Mouse (Mus musculus) myocyte (in vitro differentiated cells): ENCODE data around the gene Kazn. TPM values are rescaled to one million over a fixed set of nuclear protein-coding genes. Genes with fewer than 3 reads are reported as not detected.

Experiments
- H3K27me3 ChIP-seq: one replicate; pipeline ENCODE4 v1.6.1; 2011; ENCODE audit not compliant: control insufficient read depth, insufficient read depth, insufficient read length
- H3K36me3 ChIP-seq: one replicate; pipeline ENCODE4 v1.6.1; 2011; ENCODE audit not compliant: control insufficient read depth, insufficient read depth
- H3K4me2 ChIP-seq: one replicate; pipeline ENCODE4 v1.6.1; 2011; ENCODE audit warnings: low read depth, control low read depth
- H3K4me3 ChIP-seq: one replicate; pipeline ENCODE4 v1.5.1; 2011; ENCODE audit warnings: mild to moderate bottlenecking, control low read depth, moderate library complexity
- H3K79me2 ChIP-seq: one replicate; pipeline ENCODE4 v1.6.1; 2011; ENCODE audit not compliant: control insufficient read depth, insufficient read depth
- H3ac ChIP-seq: one replicate; pipeline ENCODE4 v1.6.1; 2011; ENCODE audit not compliant: control insufficient read depth, insufficient read length
- CEBPB ChIP-seq: IDR thresholded peaks from 2 replicates; pipeline ENCODE4 v1.6.1; 2011; ENCODE audit warnings: mild to moderate bottlenecking, moderate library complexity; ENCODE audit not compliant: poor library complexity, insufficient read depth, severe bottlenecking
- E2F4 ChIP-seq: IDR thresholded peaks from one replicate; pipeline ENCODE4 v1.6.1; 2011; ENCODE audit warnings: mild to moderate bottlenecking, control low read depth, moderate library complexity; ENCODE audit not compliant: insufficient read depth
- MAX ChIP-seq: IDR thresholded peaks from one replicate; pipeline ENCODE4 v1.6.1; 2011; ENCODE audit warnings: low read depth, mild to moderate bottlenecking, control low read depth
- MYOD1 ChIP-seq, 3 experiments: IDR thresholded peaks; one replicate each; pipeline ENCODE4 v1.6.1; 2011; ENCODE audit warnings: control low read depth in 2 of 3, low read depth in 2 of 3, mild to moderate bottlenecking in 2 of 3, moderate library complexity in 1 of 3; ENCODE audit not compliant: insufficient read length in 2 of 3, control insufficient read depth in 1 of 3
- MYOG ChIP-seq, 3 experiments: IDR thresholded peaks; one replicate each; pipeline ENCODE4 v1.6.1; 2011; ENCODE audit warnings: control low read depth in 2 of 3, low read depth in 2 of 3, mild to moderate bottlenecking in 2 of 3; ENCODE audit not compliant: insufficient read length in 2 of 3, control insufficient read depth in 1 of 3, insufficient read depth in 1 of 3
- POLR2A ChIP-seq: IDR thresholded peaks from one replicate; pipeline ENCODE4 v1.6.1; 2011; ENCODE audit warnings: low read depth, mild to moderate bottlenecking, control low read depth, moderate library complexity; ENCODE audit not compliant: insufficient read length
- POLR2AphosphoS2 ChIP-seq: IDR thresholded peaks from one replicate; pipeline ENCODE4 v1.6.1; 2011; ENCODE audit warnings: low read depth, control low read depth; ENCODE audit not compliant: insufficient read length
- REST ChIP-seq: IDR thresholded peaks from one replicate; pipeline ENCODE4 v1.6.1; 2011; ENCODE audit warnings: mild to moderate bottlenecking, control low read depth, moderate library complexity; ENCODE audit not compliant: insufficient read depth, insufficient read length
- SRF ChIP-seq: IDR thresholded peaks from one replicate; pipeline ENCODE4 v1.6.1; 2011; ENCODE audit warnings: low read depth; ENCODE audit not compliant: control insufficient read depth, insufficient read length
- TCF12 ChIP-seq: IDR thresholded peaks from one replicate; pipeline ENCODE4 v1.6.1; 2011; ENCODE audit warnings: mild to moderate bottlenecking, control low read depth; ENCODE audit not compliant: poor library complexity, insufficient read depth, severe bottlenecking
- TCF3 ChIP-seq: IDR thresholded peaks from one replicate; pipeline ENCODE4 v1.6.1; 2011; ENCODE audit warnings: low read depth, control low read depth; ENCODE audit not compliant: insufficient read length
- USF1 ChIP-seq: IDR thresholded peaks from one replicate; pipeline ENCODE4 v1.6.1; 2011; ENCODE audit warnings: low read depth, mild to moderate bottlenecking, control low read depth, moderate library complexity
- polyA plus RNA-seq: library from polyadenylated mRNA; unstranded; fragments of >200 nt; fragmentation: generic; extraction: Trizol; gene quantifications from one replicate; pipeline ENCODE4 v1.2.1, GENCODE M21; 2012; ENCODE audit warnings: missing spikeins

Kazn gene
- polyA plus RNA-seq, 1 experiment, result not detected

DNA sequence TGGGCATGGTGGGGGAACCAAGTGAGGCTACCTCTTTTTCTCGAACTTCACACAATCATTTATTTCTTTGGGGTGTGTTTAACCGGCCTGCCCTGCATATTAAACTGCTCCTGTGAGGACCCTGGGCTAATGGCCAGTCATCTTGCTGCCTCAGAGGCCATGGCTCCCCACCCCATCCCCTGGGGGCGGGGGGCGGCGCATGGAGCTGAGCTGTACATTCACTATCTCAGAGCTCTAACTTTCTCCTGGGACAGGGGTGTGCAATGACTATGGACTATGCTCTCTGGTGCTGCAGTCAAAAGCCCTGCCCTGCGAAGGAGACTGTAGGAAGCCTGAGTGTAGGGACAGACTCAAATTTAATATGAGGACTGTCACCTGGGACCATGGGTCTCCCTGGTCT is 22.2 kb downstream of the Kazn start:
- H3K4me2 ChIP-seq, result no peak overlapping the region
- H3K27me3 ChIP-seq, result no peaks in the 10 kb centered on the region
- TF ChIP-seq MAX, result no peak
- TF ChIP-seq TCF3, result no peak
- TF ChIP-seq USF1, result no peak
- TF ChIP-seq MYOD1 (IDR thresholded peaks at IDR 0.05; ENCODE audit: control insufficient read depth in 1 of 3, insufficient read length in 2 of 3, low read depth in 2 of 3), result no peak
- no peak for TF ChIP-seq MYOG (IDR thresholded peaks at IDR 0.05; ENCODE audit: control insufficient read depth in 1 of 3, insufficient read depth in 1 of 3, insufficient read length in 2 of 3, low read depth in 2 of 3)
- no peak for TF ChIP-seq E2F4
- no peak for TF ChIP-seq CEBPB
- TF ChIP-seq POLR2A, result no peak
- TF ChIP-seq POLR2AphosphoS2, result no peak
- TF ChIP-seq REST, result no peak
- TF ChIP-seq TCF12, result no peak
- no peak for TF ChIP-seq SRF
- H3K36me3 ChIP-seq, result no peaks in the 10 kb centered on the region
- no peak overlapping the region for H3ac ChIP-seq
- H3K4me3 ChIP-seq, result no peak overlapping the region
- no peaks in the 10 kb centered on the region for H3K79me2 ChIP-seq

DNA sequence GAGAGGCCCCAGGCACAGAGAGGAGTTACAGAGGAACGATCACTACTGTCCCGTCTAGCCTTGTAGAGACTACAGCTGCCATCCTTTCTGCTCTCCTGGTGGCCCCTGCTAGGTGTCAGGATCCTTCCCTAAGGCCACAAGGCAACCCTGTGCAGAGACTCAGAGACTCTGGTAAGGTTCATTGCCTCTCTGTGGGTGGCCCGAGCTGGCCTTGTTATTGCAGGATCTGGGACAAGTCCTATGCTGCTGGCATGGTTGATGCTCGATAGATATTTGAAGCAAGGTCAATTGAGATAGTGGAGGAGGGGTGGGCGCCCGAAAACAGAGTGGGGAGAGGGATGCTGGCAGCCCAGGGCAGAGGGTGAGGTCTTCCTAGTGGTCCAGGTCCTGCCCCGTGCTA is 23.4 kb downstream of the Kazn start:
- no peak overlapping the region for H3ac ChIP-seq
- no peak overlapping the region for H3K4me2 ChIP-seq
- no peak overlapping the region for H3K4me3 ChIP-seq
- no peak for TF ChIP-seq CEBPB
- no peak for TF ChIP-seq MAX
- no peak for TF ChIP-seq E2F4
- no peak for TF ChIP-seq USF1
- TF ChIP-seq MYOD1 (IDR thresholded peaks at IDR 0.05; ENCODE audit: control insufficient read depth in 1 of 3, insufficient read length in 2 of 3, low read depth in 2 of 3), result no peak
- no peak for TF ChIP-seq TCF3
- no peak for TF ChIP-seq POLR2AphosphoS2
- no peak for TF ChIP-seq REST
- no peak for TF ChIP-seq TCF12
- TF ChIP-seq SRF, result no peak
- no peaks in the 10 kb centered on the region for H3K27me3 ChIP-seq
- no peaks in the 10 kb centered on the region for H3K79me2 ChIP-seq
- no peaks in the 10 kb centered on the region for H3K36me3 ChIP-seq

- Histone ChIP-seq H3K4me2 (no peak overlapping the region), H3ac (no peak overlapping the region), H3K36me3 (no peaks in the 10 kb centered on the region), H3K27me3 (no peaks in the 10 kb centered on the region), H3K4me3 (no peak overlapping the region), H3K79me2 (no peaks in the 10 kb centered on the region)
- TF ChIP-seq REST (no peak), E2F4 (no peak), TCF12 (no peak)
These were observed 24.7 kb downstream of the Kazn start for GRCm38 (mm10) chr4:142214532-142214931.

- no peak overlapping the region for H3K4me2 ChIP-seq
- no peak for TF ChIP-seq REST
- TF ChIP-seq MYOG (IDR thresholded peaks at IDR 0.05; ENCODE audit: control insufficient read depth in 1 of 3, insufficient read depth in 1 of 3, insufficient read length in 2 of 3, low read depth in 2 of 3), result no peak
- no peak for TF ChIP-seq TCF3
- TF ChIP-seq USF1, result no peak
- TF ChIP-seq MAX, result no peak
- no peak for TF ChIP-seq POLR2A
- no peak for TF ChIP-seq TCF12
- TF ChIP-seq MYOD1 (IDR thresholded peaks at IDR 0.05; ENCODE audit: control insufficient read depth in 1 of 3, insufficient read length in 2 of 3, low read depth in 2 of 3), result no peak
- no peak for TF ChIP-seq CEBPB
- H3K4me3 ChIP-seq, result no peak overlapping the region
- H3K79me2 ChIP-seq, result no peaks in the 10 kb centered on the region
- H3K36me3 ChIP-seq, result no peaks in the 10 kb centered on the region
- H3ac ChIP-seq, result no peak overlapping the region
- no peaks in the 10 kb centered on the region for H3K27me3 ChIP-seq
These were observed 26.8 kb downstream of the Kazn start for GRCm38 (mm10) chr4:142212425-142212824.

DNA sequence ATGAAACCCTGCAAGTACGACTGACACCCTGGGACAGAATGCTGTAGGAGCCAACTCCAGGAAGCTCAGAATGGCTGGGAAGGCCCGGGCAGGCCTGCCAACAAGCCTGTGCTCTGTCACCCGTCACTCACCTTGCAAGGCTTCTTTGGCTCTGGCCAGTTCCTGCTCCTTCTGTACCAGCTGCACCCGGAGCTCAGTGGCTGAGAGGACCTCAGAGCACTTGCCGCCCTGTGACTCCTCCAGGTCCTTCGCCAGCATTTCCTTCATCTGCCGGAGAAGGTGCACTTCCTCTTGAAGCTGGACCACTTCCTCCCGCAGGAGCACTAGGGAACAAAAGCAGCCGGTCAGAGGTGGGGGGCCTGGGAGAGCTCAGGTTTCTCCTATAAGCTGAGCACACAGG is 29.3 kb downstream of the Kazn start:
- no peaks in the 10 kb centered on the region for H3K27me3 ChIP-seq
- no peaks in the 10 kb centered on the region for H3K36me3 ChIP-seq
- H3K79me2 ChIP-seq, result no peaks in the 10 kb centered on the region
- H3K4me2 ChIP-seq, result no peak overlapping the region
- no peak overlapping the region for H3ac ChIP-seq
- no peak overlapping the region for H3K4me3 ChIP-seq
- no peak for TF ChIP-seq POLR2AphosphoS2
- TF ChIP-seq REST, result no peak
- no peak for TF ChIP-seq USF1
- TF ChIP-seq TCF3, result no peak
- TF ChIP-seq MYOD1 (IDR thresholded peaks at IDR 0.05; ENCODE audit: control insufficient read depth in 1 of 3, insufficient read length in 2 of 3, low read depth in 2 of 3), result no peak
- no peak for TF ChIP-seq E2F4
- TF ChIP-seq SRF, result no peak
- TF ChIP-seq MAX, result no peak
- TF ChIP-seq CEBPB, result no peak
- TF ChIP-seq POLR2A, result no peak
- TF ChIP-seq TCF12, result no peak
- no peak for TF ChIP-seq MYOG (IDR thresholded peaks at IDR 0.05; ENCODE audit: control insufficient read depth in 1 of 3, insufficient read depth in 1 of 3, insufficient read length in 2 of 3, low read depth in 2 of 3)
